Mouse (Mus musculus): ENCODE measurements around the gene Chil3. TPM values are rescaled to one million over a fixed set of nuclear protein-coding genes. Genes with fewer than 3 reads are reported as not detected.

Chil3 gene
- polyA plus RNA-seq, 1 experiment from 2014 or later = not detected

- H3K27me3 ChIP-seq (replicated peaks; ENCODE audit: low read depth, poor library complexity, severe bottlenecking) = no peaks in the 10 kb centered on the region
- H3K4me1 ChIP-seq = no peaks in the 10 kb centered on the region
- H3K27ac ChIP-seq (replicated peaks) = no peak overlapping the region
- peaks cover 21% of the 10 kb centered on the region for H3K9me3 ChIP-seq
- H3K4me3 ChIP-seq = no peak overlapping the region
- DNase-seq (ENCODE audit: low spot score) = no peak
- 76% methylated on average over 5 of the region's 5 CpGs for WGBS
- no peaks in the 10 kb centered on the region for H3K36me3 ChIP-seq (replicated peaks)
These were observed 35.7 kb downstream of the Chil3 start for GRCm38 (mm10) chr3:106131690-106132089.

DNA sequence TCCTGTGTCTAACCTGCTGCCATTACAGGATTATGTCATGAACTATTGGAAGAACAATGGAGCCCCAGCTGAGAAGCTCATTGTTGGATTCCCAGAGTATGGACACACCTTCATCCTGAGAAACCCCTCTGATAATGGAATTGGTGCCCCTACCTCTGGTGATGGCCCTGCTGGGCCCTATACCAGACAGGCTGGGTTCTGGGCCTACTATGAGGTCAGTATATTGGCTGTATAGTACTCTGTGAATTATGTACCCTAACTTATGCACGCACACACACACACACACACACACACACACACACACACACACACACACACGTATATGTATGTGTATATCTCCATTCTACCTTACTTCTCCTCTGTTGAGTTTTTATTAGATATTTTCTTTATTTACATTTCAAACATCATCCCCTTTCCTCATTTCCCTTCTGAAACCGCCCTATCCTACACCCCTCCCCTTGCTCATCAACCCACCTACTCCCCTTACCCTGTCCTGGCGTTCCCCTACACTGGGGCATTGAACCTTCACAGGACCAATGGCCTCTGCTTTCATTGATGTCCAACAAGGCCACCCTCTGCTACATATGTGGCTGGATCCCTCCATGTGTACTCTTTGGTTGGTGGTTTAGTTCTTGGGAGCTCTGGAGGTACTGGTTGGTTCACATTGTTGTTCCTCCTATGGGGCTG is 38.4 kb downstream of the Chil3 start:
- Histone ChIP-seq H3K9me3 (peaks cover 24% of the 10 kb centered on the region), H3K4me3 (no peak overlapping the region), H3K27me3 (replicated peaks; ENCODE audit: low read depth, poor library complexity, severe bottlenecking) (no peaks in the 10 kb centered on the region), H3K36me3 (replicated peaks) (no peaks in the 10 kb centered on the region), H3K27ac (replicated peaks) (no peak overlapping the region), H3K4me1 (no peaks in the 10 kb centered on the region)
- WGBS = 75% methylated on average over 4 of the region's 4 CpGs
- no peak for DNase-seq (ENCODE audit: low spot score)

- no peak overlapping the region for H3K4me3 ChIP-seq
- peaks cover 34% of the 10 kb centered on the region for H3K9me3 ChIP-seq
- no peaks in the 10 kb centered on the region for H3K27me3 ChIP-seq (replicated peaks; ENCODE audit: low read depth, poor library complexity, severe bottlenecking)
- no peak for DNase-seq (ENCODE audit: low spot score)
- H3K27ac ChIP-seq (replicated peaks) = no peak overlapping the region
- H3K4me1 ChIP-seq = no peaks in the 10 kb centered on the region
- no peaks in the 10 kb centered on the region for H3K36me3 ChIP-seq (replicated peaks)
These were observed 40.4 kb downstream of the Chil3 start for GRCm38 (mm10) chr3:106126999-106127398.

DNA sequence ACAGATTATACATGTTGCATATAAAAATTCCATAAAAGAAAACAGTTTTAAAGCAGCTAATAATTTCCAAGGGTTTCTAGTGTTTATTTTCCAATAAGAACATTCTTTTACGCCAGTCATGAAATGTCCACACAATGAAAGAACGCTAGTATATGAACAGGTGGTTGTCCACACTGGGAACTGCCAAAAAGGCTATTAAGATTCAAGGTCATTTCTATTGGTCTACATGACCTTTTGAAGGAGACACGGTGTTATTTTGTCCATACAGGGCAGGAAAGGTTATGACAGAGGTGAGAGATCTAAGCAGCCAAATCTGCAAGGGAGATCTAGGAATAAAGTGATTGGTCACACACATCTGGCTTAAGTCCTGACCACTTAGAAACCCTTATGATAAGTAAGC is 54.4 kb downstream of the Chil3 start, which contains the start of gene Chia1:
Chia1 (plus strand) TSS at position 301 of the 400 bp plus-strand sequence.
- DNase-seq (ENCODE audit: low spot score) = no peak
- Histone ChIP-seq H3K27me3 (replicated peaks; ENCODE audit: low read depth, poor library complexity, severe bottlenecking) (no peaks in the 10 kb centered on the region), H3K4me3 (no peak within 1 kb of the TSS), H3K27ac (replicated peaks) (no peak within 1 kb of the TSS), H3K4me1 (no peaks in the 10 kb centered on the region), H3K36me3 (replicated peaks) (no peaks in the 10 kb centered on the region), H3K9me3 (peaks cover 5% of the 10 kb centered on the region; the same call in 1 of the 2 replicates)
- 83% methylated on average over 3 of the region's 3 CpGs for WGBS

Other genes starting within 250 kb of the Chil3 start
- 0.34 and 0.61 TPM in 2 replicates for gene I830077J02Rik, start 234.9 kb downstream of the Chil3 start, polyA plus RNA-seq (2016; fragmentation: Nextera tagmentation; extraction: Ambion mirVana)
- 180 and 193 TPM in 2 replicates for gene Wdr77, start 208.2 kb downstream of the Chil3 start, polyA plus RNA-seq (2016; fragmentation: Nextera tagmentation; extraction: Ambion mirVana)
- 459 and 473 TPM in 2 replicates for gene Atp5f1, start 207.5 kb downstream of the Chil3 start, polyA plus RNA-seq (2016; fragmentation: Nextera tagmentation; extraction: Ambion mirVana)
- 2.0 and 2.7 TPM in 2 replicates for gene Ovgp1, start 193.9 kb downstream of the Chil3 start, polyA plus RNA-seq (2016; fragmentation: Nextera tagmentation; extraction: Ambion mirVana)
- gene Pifo, start 152.9 kb downstream of the Chil3 start, polyA plus RNA-seq (2016; fragmentation: Nextera tagmentation; extraction: Ambion mirVana) = 0.21 and 0.79 TPM in 2 replicates
- gene Chil5, start 134.8 kb downstream of the Chil3 start, polyA plus RNA-seq (2016; fragmentation: Nextera tagmentation; extraction: Ambion mirVana) = not detected in 2 replicates
- gene Chia1, start 54.3 kb downstream of the Chil3 start, polyA plus RNA-seq (2016; fragmentation: Nextera tagmentation; extraction: Ambion mirVana) = 0.20 and 0.29 TPM in 2 replicates
- gene Chil4, start 51.9 kb upstream of the Chil3 start, polyA plus RNA-seq (2016; fragmentation: Nextera tagmentation; extraction: Ambion mirVana) = not detected in 2 replicates
- not detected in 2 replicates for gene Chil6, start 238.6 kb upstream of the Chil3 start, polyA plus RNA-seq (2016; fragmentation: Nextera tagmentation; extraction: Ambion mirVana)

All from embryonic facial prominence, embryonic 10.5 days (tissue).